Mouse (Mus musculus): ENCODE results near the gene Nkd1.
A peak's percentile ranks its signal among the peaks of the same experiment; 100 is the strongest.

Gene Nkd1

GRCm38 (mm10) chr8:88610271-88610670 lies 89.1 kb downstream of the Nkd1 start:
- no peak for DNase-seq (ENCODE audit: low spot score)

GRCm38 (mm10) chr8:88614981-88615380 lies 93.8 kb downstream of the Nkd1 start:
- DNase-seq (ENCODE audit: low spot score), result no peak

- no peak for DNase-seq (ENCODE audit: low spot score)
These were observed 97.5 kb downstream of the Nkd1 start for GRCm38 (mm10) chr8:88618612-88619011.

- DNase-seq (ENCODE audit: low spot score), result no peak
These were observed 98.4 kb downstream of the Nkd1 start for GRCm38 (mm10) chr8:88619513-88619912.

GRCm38 (mm10) chr8:88620931-88621330 lies 99.8 kb downstream of the Nkd1 start:
- DNase-seq (ENCODE audit: low spot score), result no peak

- no peak for DNase-seq (ENCODE audit: low spot score)
These were observed 100.3 kb downstream of the Nkd1 start for GRCm38 (mm10) chr8:88621408-88621807.

GRCm38 (mm10) chr8:88623351-88623750 lies 102.2 kb downstream of the Nkd1 start:
- no peak for DNase-seq (ENCODE audit: low spot score)

GRCm38 (mm10) chr8:88624276-88624675 lies 103.1 kb downstream of the Nkd1 start:
- no peak for DNase-seq (ENCODE audit: low spot score)

- no peak for DNase-seq (ENCODE audit: low spot score)
These were observed 105.3 kb downstream of the Nkd1 start for GRCm38 (mm10) chr8:88626433-88626832.

GRCm38 (mm10) chr8:88626940-88627264 lies 105.7 kb downstream of the Nkd1 start:
- DNase-seq (ENCODE audit: low spot score), result no peak

GRCm38 (mm10) chr8:88627265-88627991 lies 106.3 kb downstream of the Nkd1 start:
- no peak for DNase-seq (ENCODE audit: low spot score)

- DNase-seq (ENCODE audit: low spot score), result no peak
These were observed 107.0 kb downstream of the Nkd1 start for GRCm38 (mm10) chr8:88628001-88628774.

- DNase-seq (ENCODE audit: low spot score), result no peak
These were observed 109.1 kb downstream of the Nkd1 start for GRCm38 (mm10) chr8:88630225-88630624.

- DNase-seq (ENCODE audit: low spot score), result no peak
These were observed 109.9 kb downstream of the Nkd1 start for GRCm38 (mm10) chr8:88631081-88631480.

- no peak for DNase-seq (ENCODE audit: low spot score)
These were observed 112.2 kb downstream of the Nkd1 start for GRCm38 (mm10) chr8:88633343-88633765.

GRCm38 (mm10) chr8:88635474-88636397 lies 114.6 kb downstream of the Nkd1 start, which contains the start of gene Snx20:
TSS of gene Snx20 (minus strand) at chr8:88636128.
- peak; percentile 27 for DNase-seq (ENCODE audit: low spot score)

- DNase-seq (ENCODE audit: low spot score), result peak; percentile 43
These were observed 116.2 kb downstream of the Nkd1 start for GRCm38 (mm10) chr8:88637092-88638000.

GRCm38 (mm10) chr8:88638908-88639307 lies 117.8 kb downstream of the Nkd1 start:
- DNase-seq (ENCODE audit: low spot score), result no peak

GRCm38 (mm10) chr8:88642734-88643564 lies 121.8 kb downstream of the Nkd1 start:
- DNase-seq (ENCODE audit: low spot score), result no peak
